Mouse (Mus musculus): ENCODE results near the gene Gm20388.
A peak's percentile ranks its signal among the peaks of the same experiment; 100 is the strongest.

The Gm20388 gene

GRCm38 (mm10) chr8:121935341-121936294 is 2025.0 kb downstream of the Gm20388 start:
- no peak for DNase-seq (ENCODE audit: low spot score in 2 of 2)

- DNase-seq (ENCODE audit: low spot score in 2 of 2), result no peak
Observed at GRCm38 (mm10) chr8:121936391-121936790, 2025.8 kb downstream of the Gm20388 start.

GRCm38 (mm10) chr8:121938732-121939131 is 2028.1 kb downstream of the Gm20388 start:
- no peak for DNase-seq (ENCODE audit: low spot score in 2 of 2)

GRCm38 (mm10) chr8:121943057-121943540 is 2032.5 kb downstream of the Gm20388 start:
- no peak for DNase-seq (ENCODE audit: low spot score in 2 of 2)

- DNase-seq (ENCODE audit: low spot score in 2 of 2), result no peak
Observed at GRCm38 (mm10) chr8:121943716-121944115, 2033.1 kb downstream of the Gm20388 start.

GRCm38 (mm10) chr8:121944831-121945230 is 2034.2 kb downstream of the Gm20388 start, which contains the start of gene Car5a:
TSS of gene Car5a (minus strand) at chr8:121944904.
- DNase-seq (ENCODE audit: low spot score in 2 of 2), result no peak

GRCm38 (mm10) chr8:121946351-121946750 is 2035.7 kb downstream of the Gm20388 start:
- no peak for DNase-seq (ENCODE audit: low spot score in 2 of 2)

GRCm38 (mm10) chr8:121947047-121947752 is 2036.6 kb downstream of the Gm20388 start:
- no peak for DNase-seq (ENCODE audit: low spot score in 2 of 2)

GRCm38 (mm10) chr8:121947753-121948141 is 2037.1 kb downstream of the Gm20388 start:
- peak; percentile 93 to 95 for DNase-seq (ENCODE audit: low spot score in 2 of 2)

GRCm38 (mm10) chr8:121948321-121949145 is 2037.9 kb downstream of the Gm20388 start:
- DNase-seq (ENCODE audit: low spot score in 2 of 2), result no peak

- DNase-seq (ENCODE audit: low spot score in 2 of 2), result no peak
Observed at GRCm38 (mm10) chr8:121949222-121949800, 2038.7 kb downstream of the Gm20388 start, which contains the start of gene Banp. TSS of gene Banp (plus strand) at chr8:121949750.

- DNase-seq (ENCODE audit: low spot score in 2 of 2), result peak; percentile 99 to 100
Observed at GRCm38 (mm10) chr8:121949941-121950748, 2039.5 kb downstream of the Gm20388 start.

- peak; percentile 72 to 86 for DNase-seq (ENCODE audit: low spot score in 2 of 2)
Observed at GRCm38 (mm10) chr8:121950749-121951655, 2040.4 kb downstream of the Gm20388 start.

GRCm38 (mm10) chr8:121951656-121952009 is 2041.0 kb downstream of the Gm20388 start:
- DNase-seq (ENCODE audit: low spot score in 2 of 2), result no peak

GRCm38 (mm10) chr8:121952122-121952521 is 2041.5 kb downstream of the Gm20388 start:
- DNase-seq (ENCODE audit: low spot score in 2 of 2), result no peak

- DNase-seq (ENCODE audit: low spot score in 2 of 2), result no peak
Observed at GRCm38 (mm10) chr8:121952800-121953199, 2042.2 kb downstream of the Gm20388 start.

GRCm38 (mm10) chr8:121953821-121954545 is 2043.3 kb downstream of the Gm20388 start:
- no peak for DNase-seq (ENCODE audit: low spot score in 2 of 2)

- no peak for DNase-seq (ENCODE audit: low spot score in 2 of 2)
Observed at GRCm38 (mm10) chr8:121954981-121955555, 2044.4 kb downstream of the Gm20388 start.
